Mouse (Mus musculus) gastrocnemius, postnatal 14 days (tissue): ENCODE data around the gene Usp15. TPM values are rescaled to one million over a fixed set of nuclear protein-coding genes. Genes with fewer than 3 reads are reported as not detected.

ENCODE experiments used
- DNase-seq: peaks from one replicate; pipeline ENCODE4 v3.0.0; 2021; ENCODE audit warnings: mixed read lengths
- intact Hi-C: fragments of 180-260 bp; cut with DNase I; formaldehyde crosslinking; loops from one replicate; pipeline ENCODE4 v1.15.1; 2025; ENCODE audit warnings: low total_unique reads
- microRNA-seq, 2 experiments: library from miRNA; unstranded; fragments of <30 nt; microRNA quantifications; one replicate each; pipeline ENCODE4 v1.2.0; 2021
- total RNA-seq, 2 experiments: library from RNA; stranded (reverse); gene quantifications; 2 replicates each; pipeline ENCODE4 v1.2.3; 2021

The Usp15 gene
- total RNA-seq, 2 experiments from 2014 or later, result 145 to 155 TPM

- intact Hi-C loops, result no loop called here
- no peak for DNase-seq
Measured at GRCm38 (mm10) chr10:123056463-123056862, 140.3 kb downstream of the Usp15 start.

GRCm38 (mm10) chr10:123055205-123056000 lies 141.4 kb downstream of the Usp15 start:
- no peak for DNase-seq
- intact Hi-C loops, result no loop called here

Small RNAs within 50 kb of the gene (microRNA-seq; reads per million reads assigned to microRNA genes)
- gene Gm27920, result 0.50 to 1.9 reads per million in 2 experiments

Other genes starting within 250 kb of the Usp15 start
- gene Mon2, start 120.5 kb downstream of the Usp15 start, total RNA-seq, result 10 to 100 TPM; 35.8 to 42.6 TPM
- gene Fam19a2, start 67.0 kb upstream of the Usp15 start, total RNA-seq, result under 1 TPM in 1 of 2 experiments, not detected in 1; 0.12 TPM